Mouse (Mus musculus) brain, embryonic 14.5 days (tissue): ENCODE data around the gene Rnf208.

Experiments used
- CTCF ChIP-seq: fragments of 200-500 bp; IDR thresholded peaks from 2 replicates; pipeline ENCODE4 v1.5.1; 2012; ENCODE audit warnings: inconsistent platforms, mild to moderate bottlenecking, moderate library complexity, borderline replicate concordance; ENCODE audit not compliant: insufficient read depth, insufficient read length; ENCODE audit errors: extremely low read depth
- POLR2A ChIP-seq: fragments of 200-500 bp; IDR thresholded peaks from 2 replicates; pipeline ENCODE4 v1.6.1; 2012; ENCODE audit warnings: mild to moderate bottlenecking, inconsistent platforms, borderline replicate concordance; ENCODE audit not compliant: poor library complexity, insufficient read depth, insufficient read length, severe bottlenecking; ENCODE audit errors: extremely low read depth

- TF ChIP-seq CTCF (no peak), POLR2A (peak; percentile 82; the same call in 1 of the 2 replicates)
These were observed 17.0 kb upstream of the Rnf208 start for GRCm38 (mm10) chr2:25224766-25225752.
